Mouse (Mus musculus) liver, embryonic 14.5 days (tissue): ENCODE data around the gene Hnrnpf. TPM values are rescaled to one million over a fixed set of nuclear protein-coding genes. Genes with fewer than 3 reads are reported as not detected.

Experiments
- ATAC-seq: fragments of 200-750 bp; cut with Nextera tagmentation; 2 replicates; pipeline ENCODE4 v1.8.0; 2017; ENCODE audit warnings: moderate number of reproducible peaks, mild to moderate bottlenecking, moderate library complexity; ENCODE audit not compliant: insufficient read depth
- DNase-seq, 3 experiments: peaks; one replicate each; pipeline ENCODE4 v3.0.0-alpha.2; 2012 to 2013; ENCODE audit warnings: low read depth in 3 of 3, low spot score in 3 of 3
- H3K27ac ChIP-seq: fragments of 300-500 bp; sonication (generic); 2 replicates; pipeline ENCODE4 v1.5.1; 2014; ENCODE audit warnings: moderate library complexity, mild to moderate bottlenecking, control low read depth, inconsistent platforms
- H3K27me3 ChIP-seq: fragments of 300-500 bp; sonication (generic); 2 replicates; pipeline ENCODE4 v1.6.1; 2014; ENCODE audit warnings: mild to moderate bottlenecking, low read length, moderate library complexity; ENCODE audit not compliant: control insufficient read depth, insufficient read depth
- H3K36me3 ChIP-seq: fragments of 300-500 bp; sonication (generic); replicated peaks from 2 replicates; pipeline ENCODE4 v1.6.1; 2014; ENCODE audit warnings: low read depth; ENCODE audit not compliant: control insufficient read depth, insufficient read depth
- H3K4me1 ChIP-seq, 2 experiments: fragments of 200-500 bp in 1 of 2; fragments of 300-500 bp in 1 of 2; sonication (generic) in 1 of 2; replicated peaks; 2 replicates each; pipeline ENCODE4 v1.6.1; 2012 to 2014; ENCODE audit warnings: antibody characterized with exemption in 1 of 2, inconsistent platforms in 1 of 2, low read length in 1 of 2; ENCODE audit not compliant: control insufficient read depth in 2 of 2, insufficient read depth in 2 of 2
- H3K4me2 ChIP-seq: fragments of 300-500 bp; sonication (generic); 2 replicates; pipeline ENCODE4 v1.6.1; 2014; ENCODE audit warnings: low read depth, mild to moderate bottlenecking, control low read depth, moderate library complexity
- H3K4me3 ChIP-seq, 2 experiments: fragments of 200-500 bp in 1 of 2; fragments of 300-500 bp in 1 of 2; sonication (generic) in 1 of 2; 2 replicates each; pipeline ENCODE4 v1.5.1; 2012 to 2014; ENCODE audit warnings: low read depth in 2 of 2, low read length in 2 of 2, mild to moderate bottlenecking in 2 of 2, control low read depth in 1 of 2, inconsistent platforms in 1 of 2, moderate library complexity in 1 of 2; ENCODE audit not compliant: insufficient read depth in 1 of 2
- H3K9ac ChIP-seq: fragments of 300-500 bp; sonication (generic); replicated peaks from 2 replicates; pipeline ENCODE4 v1.6.1; 2014; ENCODE audit warnings: mild to moderate bottlenecking, control low read depth, moderate library complexity
- H3K9me3 ChIP-seq: fragments of 300-500 bp; sonication (generic); 2 replicates; pipeline ENCODE4 v1.6.1; 2016; ENCODE audit warnings: low read length, mixed read lengths; ENCODE audit not compliant: control insufficient read depth
- CTCF ChIP-seq: IDR thresholded peaks from 2 replicates; pipeline ENCODE4 v1.5.1; 2016; ENCODE audit warnings: antibody characterized with exemption, low read depth, control low read depth
- EP300 ChIP-seq: IDR thresholded peaks from 2 replicates; pipeline ENCODE4 v1.6.1; 2016; ENCODE audit warnings: antibody characterized with exemption, low read depth
- WGBS: fragments of 180-500 bp; shearing (Covaris S2); extraction: QIAGEN DNeasy Blood & Tissue Kit; methylation state at CpG from one replicate; pipeline ENCODE4 v1.1.7; 2014; ENCODE audit not compliant: insufficient replicate concordance; 5-methylcytosine and 5-hydroxymethylcytosine counted together
- microRNA-seq: library from miRNA; unstranded; fragments of <30 nt; microRNA quantifications from one replicate; pipeline ENCODE4, GENCODE M21; 2016
- polyA plus RNA-seq, 2 experiments: library from polyadenylated mRNA; depleted of rRNA in 1 of 2; stranded (reverse) in 1 of 2; unstranded in 1 of 2; fragments of >200 nt; fragmentation: Nextera tagmentation in 1 of 2; extraction: Ambion mirVana in 1 of 2; gene quantifications; 2 replicates each; pipeline versions ENCODE4 v1.2.1 to v1.2.3; 2012 to 2014

Hnrnpf gene
- polyA plus RNA-seq, 2 experiments: 368 to 457 TPM

DNA sequence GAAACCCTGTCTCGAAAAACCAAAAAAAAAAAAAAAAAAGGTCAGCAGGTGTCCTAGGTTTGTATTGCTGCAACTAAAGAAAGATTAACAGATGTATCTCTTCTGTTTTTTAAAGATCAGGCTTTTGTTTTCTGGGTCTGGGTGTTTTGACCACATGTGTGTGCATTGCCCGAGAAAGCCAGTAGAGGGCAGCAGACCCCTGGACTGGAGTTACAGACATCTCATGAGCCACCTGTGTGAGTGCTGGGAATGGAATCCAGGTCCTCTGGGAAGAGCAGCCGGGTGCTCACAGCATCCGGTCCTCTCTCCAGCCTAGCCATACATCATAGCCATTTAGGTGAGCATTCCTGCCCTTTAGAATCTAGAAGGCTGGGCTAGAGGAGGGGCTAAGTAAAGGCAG is 52.2 kb downstream of the Hnrnpf start:
- WGBS: 58% methylated on average over 4 of the region's 4 CpGs
- H3K27ac ChIP-seq: no peak overlapping the region
- no peaks in the 10 kb centered on the region for H3K36me3 ChIP-seq
- no peak for TF ChIP-seq EP300
- peak; percentile 69 for TF ChIP-seq CTCF
- no peaks in the 10 kb centered on the region for H3K9me3 ChIP-seq
- no peak for ATAC-seq
- no peaks in the 10 kb centered on the region for H3K27me3 ChIP-seq
- DNase-seq: no peak
- H3K4me1 ChIP-seq: peaks cover 0 to 5% of the 10 kb centered on the region in 2 experiments; a peak in 2 of 4 replicates
- H3K4me3 ChIP-seq: no peak overlapping the region
- H3K4me2 ChIP-seq: no peak overlapping the region
- H3K9ac ChIP-seq: no peak overlapping the region

DNA sequence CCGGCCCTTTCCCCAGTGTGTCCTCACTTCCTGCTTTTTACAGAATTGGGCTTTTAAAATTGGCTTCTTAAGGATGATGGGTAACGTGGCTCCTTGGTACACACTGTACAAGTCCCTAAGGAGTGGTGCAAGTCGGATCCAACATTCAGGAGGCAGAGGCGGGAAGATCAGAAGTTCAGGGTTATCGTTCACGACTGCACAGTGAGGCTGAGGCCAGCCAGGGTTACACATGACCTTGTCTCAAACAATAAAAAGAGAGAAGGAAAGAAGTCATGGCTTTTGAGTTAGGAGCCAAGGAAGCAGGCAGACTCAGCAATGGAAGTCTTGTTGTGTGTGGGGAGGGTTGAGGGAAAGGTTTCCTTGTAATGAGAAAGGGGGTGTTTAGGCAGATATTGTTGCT is 56.0 kb downstream of the Hnrnpf start:
- WGBS: 59% methylated on average over 6 of the region's 6 CpGs
- H3K27me3 ChIP-seq: no peaks in the 10 kb centered on the region
- H3K4me3 ChIP-seq: no peak overlapping the region
- peaks cover 0 to 5% of the 10 kb centered on the region in 2 experiments; a peak in 2 of 4 replicates for H3K4me1 ChIP-seq
- no peaks in the 10 kb centered on the region for H3K36me3 ChIP-seq
- no peak for TF ChIP-seq EP300
- TF ChIP-seq CTCF: no peak
- ATAC-seq (no peak), DNase-seq (no peak)
- no peaks in the 10 kb centered on the region for H3K9me3 ChIP-seq
- no peak overlapping the region for H3K4me2 ChIP-seq
- H3K9ac ChIP-seq: no peak overlapping the region
- H3K27ac ChIP-seq: no peak overlapping the region

DNA sequence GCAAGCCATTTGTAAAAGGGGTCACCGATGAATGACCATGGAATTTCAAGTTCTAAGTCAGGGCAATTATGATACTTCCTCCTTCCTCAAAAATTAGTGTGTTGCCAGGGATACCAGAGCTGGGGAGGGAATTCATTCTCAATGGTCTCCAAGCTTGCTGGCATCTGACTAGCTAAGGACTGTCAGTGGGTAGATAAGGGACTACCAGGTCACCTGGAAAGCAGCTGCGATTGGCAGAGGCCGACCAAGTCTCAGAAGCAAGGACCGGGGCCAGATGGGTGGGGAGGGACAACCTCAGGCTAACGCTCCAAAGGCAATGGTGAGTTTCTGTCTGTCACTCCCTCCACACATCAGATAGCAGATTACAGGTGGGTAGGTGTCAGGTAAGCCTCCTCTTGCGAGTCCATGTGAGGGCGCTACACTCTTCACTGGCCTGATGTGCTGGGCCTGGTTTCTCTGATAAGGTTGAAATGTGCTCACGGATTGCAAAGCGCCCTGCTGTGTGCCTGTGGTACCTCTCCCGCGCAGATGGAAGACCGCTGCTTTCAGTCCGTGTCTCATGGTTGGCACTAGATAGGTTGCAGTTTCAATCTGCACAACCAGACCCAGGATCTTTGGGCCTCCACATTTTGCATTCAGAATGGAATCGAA is 56.9 kb downstream of the Hnrnpf start:
- ATAC-seq: no peak
- WGBS: 22% methylated on average over 14 of the region's 14 CpGs

DNA sequence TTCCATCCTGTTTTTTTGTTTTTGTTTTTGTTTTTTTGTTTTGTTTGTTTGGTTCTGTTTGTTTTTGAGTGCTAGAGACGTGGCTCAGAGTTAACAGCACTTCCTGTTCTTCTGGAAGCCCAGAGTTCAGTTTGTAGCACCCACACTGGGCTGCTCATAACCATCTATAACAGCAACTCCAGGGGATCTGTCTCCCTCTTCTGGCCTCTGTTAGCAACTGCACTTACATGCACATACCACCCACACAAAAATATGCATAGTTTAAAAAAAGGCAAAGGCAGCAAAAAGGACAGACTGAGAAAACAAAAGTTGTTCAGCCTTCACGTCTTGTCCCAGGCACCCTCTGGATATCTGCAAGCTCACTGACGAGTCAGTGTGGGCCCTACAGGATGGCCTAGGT is 63.1 kb downstream of the Hnrnpf start:
- DNase-seq (no peak), ATAC-seq (no peak)
- TF ChIP-seq CTCF (peak; percentile 35; the same call in 1 of the 2 replicates), EP300 (no peak)
- H3K9me3 ChIP-seq: no peaks in the 10 kb centered on the region
- H3K4me3 ChIP-seq: no peak overlapping the region
- WGBS: 47% methylated on average over 3 of the region's 3 CpGs
- no peak overlapping the region for H3K9ac ChIP-seq
- H3K4me1 ChIP-seq: no peaks in the 10 kb centered on the region
- H3K27me3 ChIP-seq: no peaks in the 10 kb centered on the region
- H3K4me2 ChIP-seq: no peak overlapping the region
- H3K36me3 ChIP-seq: no peaks in the 10 kb centered on the region
- no peak overlapping the region for H3K27ac ChIP-seq

More for the DNA sequence above, 56.9 kb downstream of the Hnrnpf start:
- Histone ChIP-seq H3K4me1 (peaks cover 0 to 5% of the 10 kb centered on the region in 2 experiments; a peak in 2 of 4 replicates), H3K36me3 (no peaks in the 10 kb centered on the region), H3K9me3 (no peaks in the 10 kb centered on the region), H3K4me2 (no peak overlapping the region), H3K27ac (no peak overlapping the region), H3K27me3 (no peaks in the 10 kb centered on the region), H3K9ac (no peak overlapping the region), H3K4me3 (no peak overlapping the region)
- DNase-seq: no peak
- no peak for TF ChIP-seq EP300
- TF ChIP-seq CTCF: peak; percentile 9

DNA sequence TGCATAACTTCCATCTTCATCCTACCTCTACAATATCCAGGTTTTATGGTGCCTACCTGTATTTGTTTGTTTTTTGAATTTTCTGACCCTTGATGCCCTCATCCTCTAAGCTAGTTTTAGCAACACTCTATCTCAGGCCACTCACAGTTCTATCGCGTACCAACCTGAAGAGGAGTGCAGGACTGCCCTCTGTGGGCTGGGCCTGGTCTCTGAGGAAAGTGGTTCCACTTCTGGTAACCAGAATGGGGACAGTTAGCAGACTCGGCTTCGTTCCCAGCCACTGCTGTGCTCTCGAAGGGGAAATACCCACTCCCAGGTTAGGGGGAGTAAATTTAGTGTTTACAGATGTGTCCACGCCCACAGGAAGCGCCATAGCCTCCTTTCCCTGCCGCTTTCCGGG is 66.6 kb downstream of the Hnrnpf start:
- H3K4me3 ChIP-seq: no peak overlapping the region
- H3K9me3 ChIP-seq: no peaks in the 10 kb centered on the region
- H3K4me1 ChIP-seq: no peaks in the 10 kb centered on the region
- DNase-seq (no peak), ATAC-seq (no peak)
- TF ChIP-seq EP300 (no peak), CTCF (0 out of 2 replicates have a peak, but pooled peaks have one; percentile 7)
- H3K36me3 ChIP-seq: no peaks in the 10 kb centered on the region
- no peak overlapping the region for H3K9ac ChIP-seq
- H3K27me3 ChIP-seq: no peaks in the 10 kb centered on the region
- no peak overlapping the region for H3K4me2 ChIP-seq
- H3K27ac ChIP-seq: no peak overlapping the region
- WGBS: 25% methylated on average over 9 of the region's 9 CpGs

Small RNA genes lying within 50 kb of the gene (microRNA-seq; reads per million reads assigned to microRNA genes)
- not detected for gene Gm25535

Other genes starting within 250 kb of the Hnrnpf start
- gene Zfp637, start 59.1 kb upstream of the Hnrnpf start, polyA plus RNA-seq (2012; rRNA removed): 13.5 and 15.0 TPM in 2 replicates
- 30.3 and 32.4 TPM in 2 replicates for gene Zfp637, start 59.1 kb upstream of the Hnrnpf start, polyA plus RNA-seq (2014; fragmentation: Nextera tagmentation; extraction: Ambion mirVana)
- 1.2 and 2.0 TPM in 2 replicates for gene Zfp239, start 38.2 kb upstream of the Hnrnpf start, polyA plus RNA-seq (2012; rRNA removed)
- 2.9 and 3.5 TPM in 2 replicates for gene Zfp239, start 38.2 kb upstream of the Hnrnpf start, polyA plus RNA-seq (2014; fragmentation: Nextera tagmentation; extraction: Ambion mirVana)
- not detected in 2 replicates for gene Fxyd4, start 37.4 kb downstream of the Hnrnpf start, polyA plus RNA-seq (2012; rRNA removed)
- not detected in 2 replicates for gene Fxyd4, start 37.4 kb downstream of the Hnrnpf start, polyA plus RNA-seq (2014; fragmentation: Nextera tagmentation; extraction: Ambion mirVana)
- 0.04 TPM in 2 replicates for gene Rasgef1a, start 111.1 kb downstream of the Hnrnpf start, polyA plus RNA-seq (2012; rRNA removed)
- not detected in 2 replicates for gene Rasgef1a, start 111.1 kb downstream of the Hnrnpf start, polyA plus RNA-seq (2014; fragmentation: Nextera tagmentation; extraction: Ambion mirVana)
- 3.0 and 4.5 TPM in 2 replicates for gene Csgalnact2, start 238.8 kb downstream of the Hnrnpf start, polyA plus RNA-seq (2012; rRNA removed)
- 8.5 and 8.6 TPM in 2 replicates for gene Csgalnact2, start 238.8 kb downstream of the Hnrnpf start, polyA plus RNA-seq (2014; fragmentation: Nextera tagmentation; extraction: Ambion mirVana)